Mouse (Mus musculus) embryonic facial prominence, embryonic 15.5 days (tissue): ENCODE data around the gene Hist1h2bm. TPM values are rescaled to one million over a fixed set of nuclear protein-coding genes. Genes with fewer than 3 reads are reported as not detected.
A peak's percentile ranks its signal among the peaks of the same experiment; 100 is the strongest.
"Not testable (repeated sequence)": the region's sequence is repeated elsewhere in the genome, so short reads cannot be mapped to it uniquely, and the experiment has no call there.

Source experiments
- ATAC-seq: fragments of 200-750 bp; cut with Nextera tagmentation; 2 replicates; pipeline ENCODE4 v1.8.0; 2017; ENCODE audit warnings: low read depth, moderate TSS enrichment; ENCODE audit not compliant: insufficient number of reproducible peaks, low FRiP score, low TSS enrichment
- H3K27ac ChIP-seq: fragments of 300-500 bp; sonication (generic); replicated peaks from 2 replicates; pipeline ENCODE4 v1.5.1; 2015; ENCODE audit warnings: mild to moderate bottlenecking, inconsistent platforms
- H3K27me3 ChIP-seq: fragments of 300-500 bp; sonication (generic); 2 replicates; pipeline ENCODE4 v1.6.1; 2015; ENCODE audit warnings: inconsistent platforms
- H3K36me3 ChIP-seq: fragments of 300-500 bp; sonication (generic); 2 replicates; pipeline ENCODE4 v1.6.1; 2015; ENCODE audit warnings: mild to moderate bottlenecking, inconsistent platforms
- H3K4me1 ChIP-seq: fragments of 300-500 bp; sonication (generic); 2 replicates; pipeline ENCODE4 v1.6.1; 2015; ENCODE audit warnings: inconsistent platforms
- H3K4me2 ChIP-seq: fragments of 300-500 bp; sonication (generic); replicated peaks from 2 replicates; pipeline ENCODE4 v1.6.1; 2015; ENCODE audit warnings: mild to moderate bottlenecking, inconsistent platforms
- H3K4me3 ChIP-seq: fragments of 300-500 bp; sonication (generic); replicated peaks from 2 replicates; pipeline ENCODE4 v1.5.1; 2015; ENCODE audit warnings: mild to moderate bottlenecking, inconsistent platforms
- H3K9ac ChIP-seq: fragments of 300-500 bp; sonication (generic); 2 replicates; pipeline ENCODE4 v1.6.1; 2015; ENCODE audit warnings: inconsistent platforms
- H3K9me3 ChIP-seq: fragments of 300-500 bp; sonication (generic); replicated peaks from 2 replicates; pipeline ENCODE4 v1.6.1; 2016; ENCODE audit warnings: inconsistent platforms
- WGBS: fragments of 180-500 bp; shearing (Covaris S2); methylation state at CpG from one replicate; pipeline ENCODE4 v1.1.7; 2015; 5-methylcytosine and 5-hydroxymethylcytosine counted together
- polyA plus RNA-seq: library from polyadenylated mRNA; unstranded; fragments of >200 nt; fragmentation: Nextera tagmentation; extraction: Ambion mirVana; gene quantifications from 2 replicates; pipeline ENCODE4 v1.2.1, GENCODE M21; 2015

Hist1h2bm gene
- polyA plus RNA-seq, 1 experiment from 2014 or later, result 4.1 TPM

DNA sequence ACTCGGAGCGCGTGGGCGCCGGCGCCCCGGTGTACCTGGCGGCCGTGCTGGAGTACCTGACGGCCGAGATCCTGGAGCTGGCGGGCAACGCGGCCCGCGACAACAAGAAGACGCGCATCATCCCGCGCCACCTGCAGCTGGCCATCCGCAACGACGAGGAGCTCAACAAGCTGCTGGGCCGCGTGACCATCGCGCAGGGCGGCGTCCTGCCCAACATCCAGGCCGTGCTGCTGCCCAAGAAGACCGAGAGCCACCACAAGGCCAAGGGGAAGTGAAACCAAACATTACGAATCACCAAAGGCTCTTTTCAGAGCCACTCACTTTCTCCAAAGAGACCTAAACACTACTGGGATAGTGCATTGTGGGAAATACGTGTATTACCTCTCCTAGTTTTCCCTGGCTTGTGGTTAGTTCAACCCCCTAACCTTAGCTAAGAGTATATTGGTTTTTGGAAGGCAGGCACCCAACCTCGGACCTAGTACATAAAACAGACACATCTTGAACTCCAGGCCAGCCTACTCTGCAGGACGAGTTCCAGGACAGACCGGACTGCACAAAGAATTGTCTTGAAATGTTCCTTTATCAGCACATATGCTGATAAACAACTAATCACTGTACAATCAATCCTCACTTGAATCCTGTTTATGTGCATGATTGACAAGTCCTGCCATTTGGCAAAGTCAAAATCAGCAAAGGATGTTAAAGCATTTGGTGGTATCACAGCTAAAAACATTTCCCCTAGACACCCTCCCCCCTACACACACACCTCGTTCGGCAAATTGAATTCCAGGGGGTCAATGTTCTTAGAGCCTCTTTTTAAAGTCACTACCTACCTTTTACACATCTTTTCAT, 5.1 kb upstream of the Hist1h2bm start:
- H3K4me2 ChIP-seq, result peak overlapping the region; percentile 69
- not testable (repeated sequence) for H3K36me3 ChIP-seq, H3K9me3 ChIP-seq, H3K27me3 ChIP-seq
- H3K9ac ChIP-seq, result peak overlapping the region; percentile 39; the same call in 1 of the 2 replicates
- H3K27ac ChIP-seq, result peak overlapping the region; percentile 92
- WGBS, result 0% methylated on average over 12 of the region's 38 CpGs
- peaks cover 32% of the 10 kb centered on the region for H3K4me1 ChIP-seq
- ATAC-seq, result peak; percentile 5; the same call in 1 of the 2 replicates
- peak overlapping the region; percentile 44 for H3K4me3 ChIP-seq

DNA sequence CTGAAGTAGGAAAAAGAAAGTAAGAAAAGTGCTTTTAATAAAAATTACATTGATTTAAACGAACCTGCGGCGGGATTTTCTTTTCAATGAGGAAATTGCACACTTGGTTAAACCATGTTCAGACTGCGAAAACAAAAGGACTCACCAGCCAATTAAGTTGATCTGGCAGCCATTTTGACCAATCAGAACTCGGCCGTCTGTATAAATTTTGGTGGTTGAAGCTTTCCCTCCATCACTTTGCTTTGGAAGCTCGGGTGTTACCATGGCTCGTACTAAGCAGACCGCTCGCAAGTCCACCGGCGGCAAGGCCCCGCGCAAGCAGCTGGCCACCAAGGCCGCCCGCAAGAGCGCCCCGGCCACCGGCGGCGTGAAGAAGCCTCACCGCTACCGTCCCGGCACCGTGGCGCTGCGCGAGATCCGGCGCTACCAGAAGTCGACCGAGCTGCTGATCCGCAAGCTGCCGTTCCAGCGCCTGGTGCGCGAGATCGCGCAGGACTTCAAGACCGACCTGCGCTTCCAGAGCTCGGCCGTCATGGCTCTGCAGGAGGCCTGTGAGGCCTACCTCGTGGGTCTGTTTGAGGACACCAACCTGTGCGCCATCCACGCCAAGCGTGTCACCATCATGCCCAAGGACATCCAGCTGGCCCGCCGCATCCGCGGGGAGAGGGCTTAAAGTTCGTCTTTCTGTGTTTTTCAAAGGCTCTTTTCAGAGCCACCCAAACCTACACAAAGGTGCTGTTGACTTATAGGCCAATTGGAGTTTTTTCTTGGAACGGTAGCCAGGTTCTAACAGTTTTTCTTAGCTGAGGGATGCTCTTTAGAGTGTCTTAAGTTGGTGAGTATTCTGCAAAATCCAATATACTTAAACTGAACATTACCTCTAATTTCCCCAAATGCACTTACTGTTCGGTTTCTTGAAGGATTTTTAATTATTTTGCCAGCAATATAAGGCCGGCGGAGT, 4.2 kb upstream of the Hist1h2bm start, which contains the start of gene Hist1h3h:
Gene Hist1h3h (plus strand): TSS at position 263 of the 961 bp plus-strand sequence.
- not testable (repeated sequence) for H3K9me3 ChIP-seq, H3K27me3 ChIP-seq, H3K36me3 ChIP-seq
- Histone ChIP-seq H3K27ac (peak within 1 kb of the TSS; percentile 92), H3K4me3 (peak within 1 kb of the TSS; percentile 44), H3K9ac (peak within 1 kb of the TSS; percentile 39), H3K4me1 (peaks cover 35% of the 10 kb centered on the region), H3K4me2 (peak within 1 kb of the TSS; percentile 69)
- ATAC-seq, result peak; percentile 65; the same call in 1 of the 2 replicates
- under 1% methylated on average over 28 of the region's 56 CpGs for WGBS

DNA sequence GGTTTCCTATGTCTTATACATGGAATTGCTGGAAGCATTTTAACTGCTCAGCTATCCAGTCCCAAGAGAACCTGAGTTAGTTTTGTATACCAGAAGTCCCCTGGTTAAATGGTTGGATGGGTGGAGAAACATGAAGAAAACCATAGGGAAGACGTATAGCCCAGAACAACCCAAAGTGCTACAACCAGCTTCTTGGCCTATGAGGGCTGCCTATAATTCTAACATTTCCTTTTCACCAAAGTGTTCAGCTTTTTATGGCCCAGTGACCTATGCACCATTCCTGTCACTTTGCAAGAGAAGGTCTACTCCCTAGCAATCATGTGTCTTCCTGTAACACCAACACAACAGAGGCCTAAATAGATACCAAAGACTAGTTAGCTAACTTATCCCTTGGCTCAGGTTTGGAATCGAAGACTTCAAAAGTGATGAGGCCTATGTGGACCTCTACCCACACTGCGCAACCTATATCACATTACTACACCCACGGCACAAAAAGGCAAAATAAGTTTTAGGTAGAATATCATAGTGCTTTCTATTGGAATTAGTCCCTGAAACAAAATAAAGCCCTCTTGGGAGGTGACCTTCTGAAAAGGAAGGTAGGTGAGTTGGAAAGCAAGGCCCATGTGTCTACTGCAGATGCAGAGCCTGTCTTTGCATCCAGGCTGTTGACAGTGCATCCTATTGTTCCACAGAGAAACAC, 3.3 kb upstream of the Hist1h2bm start:
- no peak for ATAC-seq
- H3K4me2 ChIP-seq, result peak overlapping the region; percentile 55
- 43% methylated on average over 4 of the region's 4 CpGs for WGBS
- no peaks in the 10 kb centered on the region for H3K27me3 ChIP-seq
- H3K36me3 ChIP-seq, result no peaks in the 10 kb centered on the region
- no peaks in the 10 kb centered on the region for H3K9me3 ChIP-seq
- peaks cover 36% of the 10 kb centered on the region for H3K4me1 ChIP-seq
- H3K9ac ChIP-seq, result peak overlapping the region; percentile 31
- H3K27ac ChIP-seq, result peak overlapping the region; percentile 81
- peak overlapping the region; percentile 44 for H3K4me3 ChIP-seq

DNA sequence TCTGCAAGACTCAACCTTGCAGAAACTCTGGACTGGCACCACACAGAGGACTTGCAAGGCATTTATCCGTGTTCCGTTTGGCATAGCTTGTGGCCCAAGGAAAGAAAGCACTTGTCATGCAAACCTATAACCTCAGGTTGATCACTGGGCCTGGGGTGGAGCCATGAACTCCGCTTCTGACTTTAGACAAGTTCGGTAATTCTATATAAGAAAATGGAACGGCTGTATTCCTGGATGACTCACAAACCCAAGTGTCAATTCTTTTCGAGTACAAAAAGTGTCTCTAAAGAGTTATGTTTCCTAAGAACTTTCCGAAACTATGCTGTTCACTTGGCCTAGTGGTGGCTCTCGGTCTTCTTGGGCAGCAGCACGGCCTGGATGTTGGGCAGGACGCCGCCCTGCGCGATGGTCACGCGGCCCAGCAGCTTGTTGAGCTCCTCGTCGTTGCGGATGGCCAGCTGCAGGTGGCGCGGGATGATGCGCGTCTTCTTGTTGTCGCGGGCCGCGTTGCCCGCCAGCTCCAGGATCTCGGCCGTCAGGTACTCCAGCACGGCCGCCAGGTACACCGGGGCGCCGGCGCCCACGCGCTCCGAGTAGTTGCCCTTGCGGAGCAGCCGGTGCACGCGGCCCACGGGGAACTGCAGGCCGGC, 612 bp upstream of the Hist1h2bm start:
- whole genome bisulfite sequencing, result 2% methylated on average over 21 of the region's 44 CpGs
- ATAC-seq, result not testable (repeated sequence)

DNA sequence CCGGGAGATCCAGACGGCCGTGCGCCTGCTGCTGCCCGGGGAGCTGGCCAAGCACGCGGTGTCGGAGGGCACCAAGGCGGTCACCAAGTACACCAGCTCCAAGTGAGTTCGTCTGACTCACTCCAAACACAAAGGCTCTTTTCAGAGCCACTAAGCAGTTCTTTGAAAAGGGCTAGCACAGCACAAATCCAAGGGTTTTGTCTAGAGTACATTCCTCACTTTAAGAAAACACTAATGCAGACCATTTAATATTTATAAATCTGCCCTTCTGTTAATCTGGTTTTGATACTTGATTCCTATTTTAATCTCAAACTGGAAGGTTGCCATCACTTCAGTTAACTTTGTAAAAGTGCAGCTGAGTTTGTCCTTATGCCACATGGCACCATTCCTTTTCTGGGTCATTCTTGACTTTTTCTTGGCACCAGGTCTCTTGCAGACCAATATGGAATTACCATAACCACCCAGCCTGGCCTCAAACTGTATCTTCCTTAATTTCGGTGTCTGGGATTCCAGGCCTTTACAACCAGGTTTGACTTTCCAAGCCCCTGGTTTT, 605 bp downstream of the Hist1h2bm start:
- no peaks in the 10 kb centered on the region for H3K27me3 ChIP-seq
- H3K27ac ChIP-seq, result peak overlapping the region; percentile 88
- peak overlapping the region; percentile 43 for H3K4me3 ChIP-seq
- peak overlapping the region; percentile 64 for H3K4me2 ChIP-seq
- H3K36me3 ChIP-seq, result no peaks in the 10 kb centered on the region
- H3K4me1 ChIP-seq, result peaks cover 21% of the 10 kb centered on the region
- H3K9me3 ChIP-seq, result no peaks in the 10 kb centered on the region
- WGBS, result 2% methylated on average over 11 of the region's 11 CpGs
- peak overlapping the region; percentile 37; the same call in 1 of the 2 replicates for H3K9ac ChIP-seq
- ATAC-seq, result 0 out of 2 replicates have a peak, but pooled peaks have one; percentile 1

More for the DNA sequence above, 612 bp upstream of the Hist1h2bm start:
- not testable (repeated sequence) for H3K36me3 ChIP-seq, H3K27me3 ChIP-seq, H3K9me3 ChIP-seq
- Histone ChIP-seq H3K4me2 (peak overlapping the region; percentile 64), H3K27ac (peak overlapping the region; percentile 88), H3K4me1 (peaks cover 27% of the 10 kb centered on the region), H3K9ac (peak overlapping the region; percentile 23; the same call in 1 of the 2 replicates), H3K4me3 (peak overlapping the region; percentile 43)

DNA sequence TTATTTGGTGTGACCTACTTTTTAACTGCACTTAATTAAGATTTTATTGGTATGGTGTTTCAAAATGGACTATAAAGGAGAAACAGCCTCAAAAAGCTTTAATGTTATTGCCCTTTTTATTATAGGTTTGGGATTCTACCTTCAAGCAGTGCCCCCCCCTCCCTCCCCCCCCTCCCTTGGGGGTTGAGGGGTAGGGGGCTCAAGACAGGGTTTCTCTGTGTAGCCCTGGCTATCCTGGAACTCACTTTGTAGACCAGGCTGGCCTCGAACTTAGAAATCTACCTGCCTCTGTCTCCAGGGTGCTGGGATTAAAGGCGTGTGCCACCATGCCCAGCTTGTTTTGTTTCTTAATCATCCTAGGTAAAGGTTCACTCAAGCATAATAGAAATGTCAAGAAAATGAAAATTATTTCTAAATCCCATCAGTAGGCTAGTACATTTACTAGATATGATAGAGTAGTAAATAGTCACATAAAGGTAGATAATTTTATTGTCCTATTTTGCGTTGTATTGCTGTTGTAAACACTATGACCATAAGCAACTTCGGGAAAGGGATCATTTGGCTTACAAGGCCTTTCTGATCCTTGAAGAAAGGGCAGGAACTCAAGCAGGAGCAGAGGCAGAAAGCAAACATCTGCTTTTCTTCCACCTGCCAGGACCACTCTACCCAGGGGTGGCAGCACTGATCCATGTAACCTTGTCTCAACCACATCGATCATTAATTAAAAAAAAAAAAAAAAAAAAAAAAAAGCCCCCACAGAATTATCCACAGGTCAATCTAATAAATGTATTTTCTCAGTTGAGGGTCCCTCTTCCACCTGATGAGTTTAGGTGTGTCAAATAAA, 1.4 kb downstream of the Hist1h2bm start:
- H3K9ac ChIP-seq, result no peak overlapping the region
- 33% methylated on average over 5 of the region's 5 CpGs for WGBS
- H3K9me3 ChIP-seq, result no peaks in the 10 kb centered on the region
- ATAC-seq, result no peak
- peak overlapping the region; percentile 64 for H3K4me2 ChIP-seq
- H3K27ac ChIP-seq, result peak overlapping the region; percentile 88; the same call in 1 of the 2 replicates
- peaks cover 17% of the 10 kb centered on the region for H3K4me1 ChIP-seq
- H3K4me3 ChIP-seq, result no peak overlapping the region
- H3K27me3 ChIP-seq, result no peaks in the 10 kb centered on the region
- H3K36me3 ChIP-seq, result no peaks in the 10 kb centered on the region

DNA sequence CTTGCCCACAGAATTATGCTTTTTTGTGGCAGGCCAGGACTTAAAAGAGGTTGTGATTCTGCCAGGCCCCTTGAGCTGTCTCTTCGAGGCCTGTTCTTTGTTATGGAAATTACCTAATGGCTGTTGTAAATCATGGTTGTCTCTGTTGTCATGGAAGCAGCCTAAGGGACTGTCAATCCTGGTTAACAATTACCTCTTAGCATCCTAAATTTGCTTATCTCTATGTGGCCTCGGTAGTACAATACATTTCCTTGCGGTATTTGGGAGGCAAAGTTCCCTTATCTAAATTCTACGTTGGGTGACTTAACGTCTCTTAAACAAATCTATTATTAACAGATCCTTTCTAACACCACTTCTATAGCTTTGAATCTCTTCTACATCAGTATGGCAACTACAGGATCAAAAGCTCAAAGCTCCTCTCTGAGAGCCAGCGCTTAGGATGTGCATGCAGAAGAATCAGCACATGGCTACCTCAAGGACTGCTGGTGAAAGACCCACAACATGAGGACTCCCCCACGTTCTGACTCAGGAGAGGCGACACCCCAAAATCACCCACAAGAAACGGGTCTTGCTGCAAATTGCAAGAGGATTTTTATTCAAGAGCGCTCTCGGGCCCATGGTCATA, 6.2 kb downstream of the Hist1h2bm start:
- Histone ChIP-seq H3K4me2 (no peak overlapping the region), H3K27ac (no peak overlapping the region), H3K4me3 (no peak overlapping the region), H3K9ac (no peak overlapping the region), H3K4me1 (no peaks in the 10 kb centered on the region), H3K9me3 (no peaks in the 10 kb centered on the region), H3K27me3 (no peaks in the 10 kb centered on the region), H3K36me3 (no peaks in the 10 kb centered on the region)
- WGBS, result 39% methylated on average over 11 of the region's 11 CpGs
- ATAC-seq, result no peak

DNA sequence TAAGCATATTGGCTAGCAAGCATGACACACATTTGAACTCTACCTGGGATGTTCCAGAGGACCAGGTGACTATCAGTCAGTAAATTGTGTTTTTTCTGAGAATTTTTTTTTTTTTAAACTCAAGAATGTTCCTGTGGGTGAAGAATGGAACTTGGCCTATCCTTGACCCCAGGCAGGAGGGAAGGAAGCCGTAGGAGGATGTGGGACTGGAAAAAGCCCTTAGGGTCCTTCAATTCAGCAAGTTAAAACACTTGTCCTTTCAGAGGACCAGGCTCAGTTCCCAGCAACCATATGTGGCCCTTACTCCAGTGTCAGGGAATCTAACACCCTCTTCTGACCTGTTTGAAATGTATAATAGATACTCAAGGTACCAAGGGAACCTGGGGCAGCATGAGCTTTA, 7.7 kb downstream of the Hist1h2bm start:
- Histone ChIP-seq H3K4me1 (peaks cover 6% of the 10 kb centered on the region), H3K27me3 (no peaks in the 10 kb centered on the region)
- ATAC-seq, result no peak

DNA sequence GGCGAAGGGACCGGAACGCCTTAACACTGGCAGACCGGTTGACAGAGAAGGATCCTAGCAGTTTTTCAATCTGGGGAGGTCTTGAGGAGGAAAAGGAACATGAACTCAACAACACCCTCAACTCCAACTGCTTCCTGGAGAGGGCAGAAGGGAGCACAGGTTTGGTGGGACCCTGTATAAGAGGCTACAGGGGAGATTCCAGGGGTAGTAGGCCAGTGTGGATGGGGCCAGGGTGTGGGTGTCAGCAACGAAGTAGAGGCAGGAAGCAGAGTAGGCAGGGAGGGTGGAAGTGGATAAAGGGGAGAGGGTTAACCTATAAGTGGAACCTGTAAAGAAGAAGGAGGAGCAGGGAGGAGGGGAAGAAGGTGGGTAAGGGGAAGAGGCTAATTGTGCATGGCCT, 11.6 kb downstream of the Hist1h2bm start:
- no peaks in the 10 kb centered on the region for H3K9me3 ChIP-seq
- no peak for ATAC-seq
- no peak overlapping the region for H3K27ac ChIP-seq
- H3K4me3 ChIP-seq, result no peak overlapping the region
- no peaks in the 10 kb centered on the region for H3K27me3 ChIP-seq
- peaks cover 9% of the 10 kb centered on the region for H3K4me1 ChIP-seq
- H3K9ac ChIP-seq, result no peak overlapping the region
- no peaks in the 10 kb centered on the region for H3K36me3 ChIP-seq
- H3K4me2 ChIP-seq, result no peak overlapping the region
- 69% methylated on average over 5 of the region's 5 CpGs for WGBS

More for the DNA sequence above, 7.7 kb downstream of the Hist1h2bm start:
- H3K9me3 ChIP-seq, result no peaks in the 10 kb centered on the region
- H3K4me3 ChIP-seq, result no peak overlapping the region
- H3K36me3 ChIP-seq, result no peaks in the 10 kb centered on the region
- H3K9ac ChIP-seq, result no peak overlapping the region
- no peak overlapping the region for H3K4me2 ChIP-seq
- WGBS, result 36% methylated on average over 1 of the region's 1 CpGs
- H3K27ac ChIP-seq, result no peak overlapping the region
